Mouse (Mus musculus) regulatory T cell (primary cell): ENCODE data around the gene Mid1.

ENCODE experiments used
- in situ Hi-C: fragments of 300-600 bp; cut with MboI, MseI; formaldehyde crosslinking; loops from one replicate; pipeline ENCODE4 v1.15.1; 2025; ENCODE audit warnings: high pct_unique_total_duplicates

The Mid1 gene

GRCm38 (mm10) chrX:169883536-169884272 is 198.7 kb downstream of the Mid1 start:
- in situ Hi-C loops = no loop called here

GRCm38 (mm10) chrX:169890541-169890940 is 205.5 kb downstream of the Mid1 start:
- in situ Hi-C loops = no loop called here

GRCm38 (mm10) chrX:169892100-169892499 is 207.1 kb downstream of the Mid1 start:
- in situ Hi-C loops = no loop called here

- in situ Hi-C loops = no loop called here
Measured at GRCm38 (mm10) chrX:169892631-169893030, 207.6 kb downstream of the Mid1 start.

- in situ Hi-C loops = no loop called here
Measured at GRCm38 (mm10) chrX:169899227-169899950, 214.4 kb downstream of the Mid1 start.

- in situ Hi-C loops = no loop called here
Measured at GRCm38 (mm10) chrX:169902860-169903259, 217.9 kb downstream of the Mid1 start.

GRCm38 (mm10) chrX:169903656-169904055 is 218.7 kb downstream of the Mid1 start:
- in situ Hi-C loops = no loop called here

- in situ Hi-C loops = no loop called here
Measured at GRCm38 (mm10) chrX:169906054-169906508, 221.1 kb downstream of the Mid1 start.

- in situ Hi-C loops = no loop called here
Measured at GRCm38 (mm10) chrX:169909898-169910297, 224.9 kb downstream of the Mid1 start.

- in situ Hi-C loops = no loop called here
Measured at GRCm38 (mm10) chrX:169915738-169916137, 230.7 kb downstream of the Mid1 start.

GRCm38 (mm10) chrX:169922541-169922940 is 237.5 kb downstream of the Mid1 start:
- in situ Hi-C loops = no loop called here

- in situ Hi-C loops = no loop called here
Measured at GRCm38 (mm10) chrX:169923417-169923816, 238.4 kb downstream of the Mid1 start.

GRCm38 (mm10) chrX:169925600-169925999 is 240.6 kb downstream of the Mid1 start:
- in situ Hi-C loops = no loop called here

- in situ Hi-C loops = no loop called here
Measured at GRCm38 (mm10) chrX:169927110-169927817, 242.3 kb downstream of the Mid1 start.

- in situ Hi-C loops = no loop called here
Measured at GRCm38 (mm10) chrX:169930868-169931267, 245.9 kb downstream of the Mid1 start.

- in situ Hi-C loops = no loop called here
Measured at GRCm38 (mm10) chrX:169933228-169933627, 248.2 kb downstream of the Mid1 start.

- in situ Hi-C loops = no loop called here
Measured at GRCm38 (mm10) chrX:169937119-169937719, 252.2 kb downstream of the Mid1 start.

GRCm38 (mm10) chrX:169940531-169940930 is 255.5 kb downstream of the Mid1 start:
- in situ Hi-C loops = no loop called here

- in situ Hi-C loops = no loop called here
Measured at GRCm38 (mm10) chrX:169950596-169950995, 265.6 kb downstream of the Mid1 start.

GRCm38 (mm10) chrX:169969337-169969736 is 284.3 kb downstream of the Mid1 start:
- in situ Hi-C loops = loop anchor here (5.0 to 10.0 kb wide), 2 partner anchors 97 to 175 kb away; no protein-coding TSS in a partner anchor

- in situ Hi-C loops = loop anchor here (5.0 to 10.0 kb wide), 3 partner anchors 38 to 175 kb away; partner anchors contain the start of gene Gm21887
Measured at GRCm38 (mm10) chrX:169969765-169970164, 284.8 kb downstream of the Mid1 start.

- in situ Hi-C loops = loop anchor here (5.0 kb wide), 1 partner anchor 37 kb away; the partner anchor contains the start of gene Gm21887
Measured at GRCm38 (mm10) chrX:169970546-169970945, 285.5 kb downstream of the Mid1 start.
